Mouse (Mus musculus): ENCODE measurements at regions not wholly inside any gene's neighbourhood (a gene's known extent, or its start where the extent isn't known, plus 50 kb on each side); places are given as distances from the start of the nearest gene placed in this dataset.

DNA sequence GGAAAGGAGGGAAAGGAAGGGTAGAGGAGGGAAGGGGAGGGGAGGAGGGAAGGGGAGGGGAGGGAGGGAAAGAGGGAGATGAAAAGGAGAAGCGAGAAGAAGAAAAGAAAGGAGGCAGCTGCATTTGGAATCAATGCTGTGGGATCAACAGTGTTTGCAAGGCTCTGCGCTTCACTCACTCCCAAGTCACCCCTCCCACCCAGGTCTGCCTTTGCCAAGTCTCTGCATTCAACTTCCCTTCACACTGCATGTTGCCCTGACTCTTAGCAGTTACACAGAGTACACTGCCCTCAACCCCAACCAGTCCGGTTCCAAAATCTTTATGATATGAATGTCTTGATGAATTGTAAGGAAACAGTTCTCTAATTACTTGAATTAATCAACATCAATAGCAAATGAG, 376.9 kb downstream of the Adgrl2 start:
- no peak for TF ChIP-seq POLR2A (IDR thresholded peaks at IDR 0.05; ENCODE audit: low read depth, low read length)
- no peak for TF ChIP-seq CTCF (IDR thresholded peaks at IDR 0.05; ENCODE audit: extremely low read depth, insufficient read length, insufficient replicate concordance, low read depth, low read length)
